Mouse (Mus musculus) c-Kit-positive CD71-negative TER-119-negative erythroid progenitor cells, embryonic 14.5 days (primary cell): Measurements from ENCODE around the gene Six5.

Experiments used
- DNase-seq: peaks from one replicate; pipeline ENCODE4 v3.0.0-alpha.2; 2013; ENCODE audit warnings: low read depth

Six5 gene

DNA sequence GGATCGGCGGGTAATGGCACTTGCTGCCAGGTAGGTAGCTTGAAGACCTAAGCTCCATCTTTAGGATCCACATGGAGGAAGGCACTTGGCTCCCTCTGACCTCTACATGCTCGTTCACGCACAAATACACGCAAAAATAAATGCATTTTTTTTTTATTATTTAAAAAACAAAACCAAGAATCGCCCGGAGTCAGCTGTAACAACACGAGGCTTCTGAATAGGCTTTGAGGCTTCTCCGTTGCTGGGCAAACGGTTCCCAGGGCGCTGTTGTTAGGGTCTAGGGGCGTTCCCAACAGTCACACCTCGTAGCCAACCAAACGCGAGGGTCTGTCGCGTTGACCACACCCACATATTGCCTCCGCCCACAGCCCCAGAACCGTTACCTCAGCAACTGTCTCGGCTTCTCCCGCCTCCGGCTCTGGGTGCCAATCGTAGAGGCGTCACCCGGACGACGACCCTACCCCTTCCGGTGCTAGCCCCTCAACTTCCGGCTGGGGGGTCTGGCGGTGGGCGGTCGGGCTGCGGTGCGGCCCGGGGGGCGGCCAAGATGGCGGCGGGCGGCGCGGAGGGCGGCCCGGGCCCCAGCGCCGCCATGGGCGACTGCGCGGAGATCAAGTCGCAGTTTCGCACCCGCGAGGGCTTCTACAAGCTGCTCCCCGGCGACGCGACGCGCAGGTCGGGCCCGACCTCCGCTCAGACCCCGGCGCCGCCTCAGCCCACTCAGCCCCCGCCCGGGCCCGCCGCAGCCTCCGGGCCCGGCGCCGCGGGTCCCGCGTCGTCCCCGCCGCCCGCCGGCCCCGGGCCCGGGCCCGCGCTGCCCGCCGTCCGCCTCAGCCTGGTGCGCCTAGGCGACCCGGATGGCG lies 18.4 kb upstream of the Six5 start, which contains the start of gene Dmwd:
TSS of gene Dmwd (plus strand) at position 505 of the 863 bp plus-strand sequence.
- DNase-seq: peak; percentile 92

- DNase-seq: no peak
Observed at GRCm38 (mm10) chr7:19076586-19076991, 17.8 kb upstream of the Six5 start.

DNA sequence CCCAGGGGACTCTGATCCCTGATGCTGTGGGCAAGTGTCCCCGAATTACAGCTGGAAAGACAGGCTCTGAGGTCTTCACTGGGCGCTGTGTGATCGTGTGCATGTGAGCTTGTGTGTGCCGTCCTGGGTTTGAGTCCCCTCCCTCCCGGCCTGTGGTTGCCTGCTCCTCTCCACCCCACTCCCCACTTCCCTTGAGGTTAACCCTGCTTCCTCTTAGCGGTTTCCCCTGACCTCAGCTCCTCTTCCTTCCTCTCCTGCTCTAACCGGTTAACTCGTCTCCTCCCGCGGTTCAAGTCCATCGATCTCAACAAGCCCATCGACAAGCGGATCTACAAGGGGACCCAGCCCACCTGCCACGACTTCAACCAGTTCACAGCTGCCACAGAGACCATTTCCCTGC lies 16.6 kb upstream of the Six5 start:
- peak; percentile 70 for DNase-seq

- DNase-seq: no peak
Observed at GRCm38 (mm10) chr7:19078732-19079131, 15.7 kb upstream of the Six5 start.

- DNase-seq: no peak
Observed at GRCm38 (mm10) chr7:19080451-19080950, 13.9 kb upstream of the Six5 start.

GRCm38 (mm10) chr7:19082171-19082570 lies 12.2 kb upstream of the Six5 start:
- no peak for DNase-seq

DNA sequence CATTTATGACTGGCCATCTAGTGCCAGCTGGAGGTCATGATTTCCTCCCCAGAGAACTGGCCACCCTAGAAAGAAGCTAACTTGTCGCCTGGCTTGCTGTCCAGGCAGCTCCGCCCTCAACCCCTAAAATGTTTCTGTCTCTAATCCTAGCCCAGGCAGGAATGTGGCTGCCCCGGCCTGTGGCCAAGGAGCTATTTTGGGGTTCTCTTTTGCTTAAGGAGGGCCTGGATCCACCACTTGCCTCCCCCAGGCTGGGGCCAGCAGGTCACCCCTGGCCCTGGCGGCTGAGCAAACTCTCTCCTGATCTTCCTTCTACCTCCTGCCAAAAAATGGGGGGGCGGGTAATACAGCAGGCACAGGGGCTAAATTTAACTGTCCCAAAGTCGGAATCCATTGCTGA lies 11.3 kb upstream of the Six5 start:
- no peak for DNase-seq

GRCm38 (mm10) chr7:19083701-19084100 lies 10.7 kb upstream of the Six5 start, which contains the start of gene Dmpk:
Gene Dmpk, plus strand, starts transcription at chr7:19083849.
- DNase-seq: no peak

DNA sequence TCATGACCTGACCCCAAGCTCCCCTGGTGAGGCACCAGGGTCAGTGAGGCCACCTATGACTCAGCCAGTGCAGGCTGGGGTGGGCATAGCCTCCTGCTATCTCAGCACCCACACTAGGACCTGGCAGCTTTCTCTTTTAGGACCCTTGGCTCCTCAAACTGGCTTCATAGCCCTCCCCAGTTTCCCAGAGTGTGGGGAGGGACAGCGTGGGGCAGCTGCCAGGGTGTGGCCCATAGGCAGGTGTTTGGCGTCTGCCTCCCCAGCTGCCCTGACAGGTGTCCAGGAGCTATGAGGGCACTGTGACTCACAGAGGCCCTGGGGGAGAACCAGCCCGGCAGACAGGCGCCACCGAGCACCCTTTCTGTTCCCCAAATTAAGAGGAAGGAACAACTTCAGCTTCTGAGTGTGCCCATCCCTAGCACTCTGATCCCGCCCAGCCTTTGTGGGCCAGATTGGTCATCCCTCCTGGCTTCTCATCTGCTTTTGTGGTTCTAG lies 10.1 kb upstream of the Six5 start:
- DNase-seq: no peak

DNA sequence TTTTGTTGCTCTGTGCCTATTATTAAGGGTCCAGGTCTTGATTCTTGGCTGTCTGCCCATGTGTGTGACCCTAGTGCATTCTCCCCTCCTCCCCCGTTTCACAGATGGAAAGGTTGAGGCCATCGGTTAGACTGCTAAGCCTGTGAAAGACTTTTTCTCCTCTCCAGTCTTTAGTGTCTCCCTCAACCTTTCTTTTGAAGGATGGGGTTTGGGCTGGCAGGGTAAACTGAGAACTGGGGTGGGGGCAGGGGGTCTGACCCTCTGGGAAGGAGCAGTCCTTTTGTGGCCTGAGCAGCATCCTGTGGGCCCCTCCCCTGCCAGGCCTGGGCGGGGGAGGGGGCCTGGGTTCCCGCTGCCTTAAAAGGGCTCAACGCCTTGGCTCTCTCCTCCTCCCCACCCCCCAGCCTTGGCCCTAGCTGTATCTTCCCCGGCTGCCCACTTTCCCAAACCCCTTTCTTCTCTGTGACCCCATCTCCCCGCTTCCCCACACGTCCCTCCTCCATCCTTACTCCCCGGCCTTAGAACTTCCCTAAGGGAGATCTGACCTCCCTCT lies 9.4 kb upstream of the Six5 start:
- DNase-seq: no peak

DNA sequence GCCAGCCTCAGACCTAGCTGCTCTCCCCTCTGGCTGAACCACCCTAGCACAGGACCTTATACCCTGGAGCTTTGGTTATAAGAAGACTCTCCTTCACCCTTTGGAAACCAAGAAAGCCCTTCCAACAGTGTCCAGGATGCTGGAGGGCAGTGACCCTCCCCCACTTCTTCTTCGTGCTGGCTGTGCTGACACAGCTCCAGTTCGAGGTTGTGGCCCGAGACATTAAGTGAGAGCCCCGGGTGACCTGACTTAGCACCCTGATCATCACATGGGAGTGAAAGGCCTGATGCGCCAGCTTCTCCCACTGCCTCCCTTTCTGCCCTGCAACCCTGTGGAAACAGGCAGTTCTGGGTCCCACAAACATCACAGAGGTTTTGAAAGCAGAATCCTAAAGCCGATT lies 8.9 kb upstream of the Six5 start:
- DNase-seq: no peak

DNA sequence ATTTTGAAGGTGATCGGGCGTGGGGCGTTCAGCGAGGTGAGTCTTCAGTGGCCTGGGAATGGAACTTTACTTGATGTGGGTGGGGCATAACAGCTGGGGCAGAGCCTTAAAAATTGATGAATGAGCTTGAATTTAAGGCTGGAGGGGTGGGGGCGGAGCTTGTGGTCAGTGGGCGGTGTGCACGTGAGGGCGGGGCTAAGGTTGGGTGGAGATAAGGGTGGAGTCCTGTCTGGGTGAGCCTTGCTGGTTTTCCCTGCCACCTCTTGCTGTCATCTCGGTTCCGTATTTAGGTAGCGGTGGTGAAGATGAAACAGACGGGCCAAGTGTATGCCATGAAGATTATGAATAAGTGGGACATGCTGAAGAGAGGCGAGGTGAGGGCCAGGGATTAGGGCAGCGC lies 8.4 kb upstream of the Six5 start:
- no peak for DNase-seq

GRCm38 (mm10) chr7:19086760-19087159 lies 7.6 kb upstream of the Six5 start:
- no peak for DNase-seq

DNA sequence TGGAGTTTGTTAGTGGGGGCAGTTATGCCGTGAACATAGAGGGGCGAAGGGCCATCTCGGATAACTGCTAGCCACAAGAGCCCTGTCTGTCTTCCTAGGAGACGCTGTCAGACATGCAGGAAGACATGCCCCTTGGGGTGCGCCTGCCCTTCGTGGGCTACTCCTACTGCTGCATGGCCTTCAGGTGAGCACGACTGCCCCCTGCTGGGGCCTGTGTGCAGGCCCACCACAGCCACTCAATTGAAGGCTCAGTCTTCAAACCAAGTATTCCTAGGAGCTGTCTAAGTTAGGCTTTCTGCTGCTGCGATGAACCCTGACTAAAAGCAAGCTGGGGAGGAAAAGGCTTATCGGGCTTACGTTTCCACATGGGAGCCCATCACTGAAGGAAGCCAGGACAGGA lies 5.6 kb upstream of the Six5 start:
- DNase-seq: peak; percentile 72

- no peak for DNase-seq
Observed at GRCm38 (mm10) chr7:19091913-19092312, 2.5 kb upstream of the Six5 start.

- no peak for DNase-seq
Observed at GRCm38 (mm10) chr7:19092381-19093173, 1.8 kb upstream of the Six5 start.

GRCm38 (mm10) chr7:19093174-19093521 lies 1.2 kb upstream of the Six5 start:
- DNase-seq: peak; percentile 79

GRCm38 (mm10) chr7:19093537-19094385 lies 633 bp upstream of the Six5 start:
- DNase-seq: peak; percentile 87

GRCm38 (mm10) chr7:19094826-19095750 lies 694 bp downstream of the Six5 start:
- DNase-seq: no peak

GRCm38 (mm10) chr7:19095751-19096110 lies 1.3 kb downstream of the Six5 start:
- no peak for DNase-seq
